Mouse (Mus musculus): ENCODE measurements at regions not wholly inside any gene's neighbourhood (a gene's known extent, or its start where the extent isn't known, plus 50 kb on each side); places are given as distances from the start of the nearest gene placed in this dataset.
"Not testable (repeated sequence)": the region's sequence is repeated elsewhere in the genome, so short reads cannot be mapped to it uniquely, and the experiment has no call there.

DNA sequence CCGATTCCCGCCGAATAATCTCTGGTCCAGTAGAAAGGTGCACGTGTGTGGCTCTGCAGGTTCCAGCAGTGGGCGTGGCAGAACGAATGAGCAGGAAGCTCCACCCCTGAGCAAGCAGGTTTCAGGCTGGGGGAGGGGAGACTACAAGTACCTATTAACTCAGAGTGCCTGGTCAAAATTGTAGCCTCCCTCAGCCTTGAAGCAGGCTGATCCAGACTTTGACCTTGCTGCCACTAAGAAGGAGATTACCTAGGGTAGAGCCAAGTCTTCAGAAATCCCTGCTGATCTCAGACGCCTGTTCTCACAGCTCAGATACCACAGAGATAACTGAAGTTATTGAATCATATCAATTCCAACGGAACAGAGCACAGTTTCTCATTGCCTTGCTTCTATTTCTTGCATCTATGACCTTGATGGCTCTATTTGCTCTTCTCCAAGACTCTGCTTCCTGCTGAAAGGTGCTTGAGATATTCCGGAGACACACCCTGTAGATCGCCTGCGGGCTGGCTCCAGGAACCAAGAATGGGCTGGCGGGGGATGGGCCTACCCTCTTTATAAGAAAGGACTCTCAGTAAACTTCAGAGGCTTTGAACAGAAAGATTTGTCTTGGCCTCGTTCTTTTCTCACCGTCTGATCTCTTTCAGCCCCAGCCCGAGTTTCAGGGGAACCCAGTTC, 165.1 kb upstream of the Sdr16c6 start:
- H3K36me3 ChIP-seq, result not testable (repeated sequence)
- WGBS (ENCODE audit: insufficient replicate concordance), result 67% methylated on average over 15 of the region's 15 CpGs

GRCm38 (mm10) chr4:4226209-4226608, 148.9 kb upstream of the Sdr16c6 start:
- DNase-seq, result no peak
- Histone ChIP-seq H3K36me3 (no peaks in the 10 kb centered on the region), H3K4me1 (replicated peaks) (no peaks in the 10 kb centered on the region), H3K27me3 (no peaks in the 10 kb centered on the region), H3K9ac (no peak overlapping the region), H3K9me3 (replicated peaks) (no peaks in the 10 kb centered on the region), H3K27ac (no peak overlapping the region), H3K4me3 (replicated peaks) (no peak overlapping the region), H3K4me2 (no peak overlapping the region)
- 15% methylated on average over 1 of the region's 1 CpGs for WGBS (ENCODE audit: insufficient replicate concordance)
- ATAC-seq (ENCODE audit: low read depth), result no peak

More for the DNA sequence above, 165.1 kb upstream of the Sdr16c6 start:
- not testable (repeated sequence) for H3K27ac ChIP-seq; H3K4me1 ChIP-seq (replicated peaks); DNase-seq; H3K4me3 ChIP-seq (replicated peaks); ATAC-seq (ENCODE audit: low read depth); H3K27me3 ChIP-seq; H3K9me3 ChIP-seq (replicated peaks); H3K9ac ChIP-seq; H3K4me2 ChIP-seq

- H3K36me3 ChIP-seq, result no peaks in the 10 kb centered on the region
- H3K9me3 ChIP-seq (replicated peaks), result no peaks in the 10 kb centered on the region
- no peak overlapping the region for H3K4me3 ChIP-seq (replicated peaks)
- no peak overlapping the region for H3K9ac ChIP-seq
- no peaks in the 10 kb centered on the region for H3K27me3 ChIP-seq
- H3K27ac ChIP-seq, result no peak overlapping the region
- ATAC-seq (ENCODE audit: low read depth), result no peak
- WGBS (ENCODE audit: insufficient replicate concordance), result 44% methylated on average over 2 of the region's 2 CpGs
- no peak for DNase-seq
- H3K4me2 ChIP-seq, result no peak overlapping the region
- no peaks in the 10 kb centered on the region for H3K4me1 ChIP-seq (replicated peaks)
These were observed 142.4 kb upstream of the Sdr16c6 start for GRCm38 (mm10) chr4:4219701-4220100.

- ATAC-seq (ENCODE audit: low read depth), result no peak
These were observed 134.6 kb upstream of the Sdr16c6 start for GRCm38 (mm10) chr4:4211892-4212291.

GRCm38 (mm10) chr4:4205158-4205557, 127.8 kb upstream of the Sdr16c6 start:
- no peak for ATAC-seq (ENCODE audit: low read depth)

More at GRCm38 (mm10) chr4:4211892-4212291, 134.6 kb upstream of the Sdr16c6 start:
- Histone ChIP-seq H3K27me3 (no peaks in the 10 kb centered on the region), H3K9ac (no peak overlapping the region), H3K4me3 (replicated peaks) (no peak overlapping the region), H3K4me1 (replicated peaks) (no peaks in the 10 kb centered on the region), H3K4me2 (no peak overlapping the region), H3K9me3 (replicated peaks) (no peaks in the 10 kb centered on the region), H3K27ac (no peak overlapping the region), H3K36me3 (no peaks in the 10 kb centered on the region)
- 61% methylated on average over 2 of the region's 2 CpGs for WGBS (ENCODE audit: insufficient replicate concordance)
- no peak for DNase-seq

DNA sequence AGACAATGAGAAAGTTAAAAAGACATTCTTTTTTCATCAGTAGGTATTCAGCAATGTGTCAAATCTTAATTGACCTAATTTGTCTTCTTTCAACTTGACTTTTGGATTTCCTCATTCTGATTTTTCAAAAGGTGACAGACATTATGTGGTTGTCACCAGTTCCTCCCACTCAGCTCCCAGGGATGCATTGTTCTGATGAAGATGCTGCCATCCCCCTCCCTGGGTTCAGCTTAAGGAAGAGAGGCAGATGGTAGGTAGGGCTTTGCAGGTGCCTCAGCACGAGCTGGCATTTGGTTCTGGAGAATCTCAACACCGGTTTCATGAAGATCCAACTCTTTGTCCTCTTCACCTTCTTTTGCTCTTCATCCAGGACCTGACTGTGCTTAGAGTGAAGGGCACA, 122.0 kb upstream of the Sdr16c6 start:
- Histone ChIP-seq H3K4me3 (replicated peaks) (no peak overlapping the region), H3K36me3 (no peaks in the 10 kb centered on the region), H3K27me3 (no peaks in the 10 kb centered on the region), H3K4me2 (no peak overlapping the region), H3K27ac (no peak overlapping the region), H3K9me3 (replicated peaks) (no peaks in the 10 kb centered on the region), H3K9ac (no peak overlapping the region), H3K4me1 (replicated peaks) (no peaks in the 10 kb centered on the region)
- WGBS (ENCODE audit: insufficient replicate concordance), result 33% methylated on average over 2 of the region's 2 CpGs
- DNase-seq, result no peak
- ATAC-seq (ENCODE audit: low read depth), result no peak

More at GRCm38 (mm10) chr4:4205158-4205557, 127.8 kb upstream of the Sdr16c6 start:
- no peak overlapping the region for H3K4me2 ChIP-seq
- DNase-seq, result no peak
- no peaks in the 10 kb centered on the region for H3K4me1 ChIP-seq (replicated peaks)
- H3K36me3 ChIP-seq, result no peaks in the 10 kb centered on the region
- H3K27me3 ChIP-seq, result no peaks in the 10 kb centered on the region
- no peaks in the 10 kb centered on the region for H3K9me3 ChIP-seq (replicated peaks)
- no peak overlapping the region for H3K4me3 ChIP-seq (replicated peaks)
- 47% methylated on average over 1 of the region's 1 CpGs for WGBS (ENCODE audit: insufficient replicate concordance)
- H3K27ac ChIP-seq, result no peak overlapping the region
- H3K9ac ChIP-seq, result no peak overlapping the region

GRCm38 (mm10) chr4:4195834-4196233, 118.5 kb upstream of the Sdr16c6 start:
- Histone ChIP-seq H3K9ac (no peak overlapping the region), H3K4me3 (replicated peaks) (no peak overlapping the region), H3K27ac (no peak overlapping the region), H3K4me1 (replicated peaks) (no peaks in the 10 kb centered on the region), H3K9me3 (replicated peaks) (no peaks in the 10 kb centered on the region), H3K4me2 (no peak overlapping the region), H3K36me3 (no peaks in the 10 kb centered on the region), H3K27me3 (no peaks in the 10 kb centered on the region)
- DNase-seq (no peak), ATAC-seq (ENCODE audit: low read depth) (no peak)
- 65% methylated on average over 2 of the region's 2 CpGs for WGBS (ENCODE audit: insufficient replicate concordance)

GRCm38 (mm10) chr4:4195250-4195649, 117.9 kb upstream of the Sdr16c6 start:
- WGBS (ENCODE audit: insufficient replicate concordance), result 60% methylated on average over 8 of the region's 8 CpGs
- ATAC-seq (ENCODE audit: low read depth) (no peak), DNase-seq (no peak)
- H3K27ac ChIP-seq, result no peak overlapping the region
- no peaks in the 10 kb centered on the region for H3K36me3 ChIP-seq
- H3K4me3 ChIP-seq (replicated peaks), result no peak overlapping the region
- no peaks in the 10 kb centered on the region for H3K27me3 ChIP-seq
- no peaks in the 10 kb centered on the region for H3K9me3 ChIP-seq (replicated peaks)
- no peak overlapping the region for H3K9ac ChIP-seq
- H3K4me2 ChIP-seq, result no peak overlapping the region
- no peaks in the 10 kb centered on the region for H3K4me1 ChIP-seq (replicated peaks)

Measured in liver, embryonic 13.5 days (tissue).